Mouse (Mus musculus): ENCODE measurements around the gene Smug1. TPM values are rescaled to one million over a fixed set of nuclear protein-coding genes. Genes with fewer than 3 reads are reported as not detected.

Gene Smug1
- 17.8 and 18.2 TPM in 2 replicates for polyA plus RNA-seq (2015; fragmentation: Nextera tagmentation; extraction: Ambion mirVana)

DNA sequence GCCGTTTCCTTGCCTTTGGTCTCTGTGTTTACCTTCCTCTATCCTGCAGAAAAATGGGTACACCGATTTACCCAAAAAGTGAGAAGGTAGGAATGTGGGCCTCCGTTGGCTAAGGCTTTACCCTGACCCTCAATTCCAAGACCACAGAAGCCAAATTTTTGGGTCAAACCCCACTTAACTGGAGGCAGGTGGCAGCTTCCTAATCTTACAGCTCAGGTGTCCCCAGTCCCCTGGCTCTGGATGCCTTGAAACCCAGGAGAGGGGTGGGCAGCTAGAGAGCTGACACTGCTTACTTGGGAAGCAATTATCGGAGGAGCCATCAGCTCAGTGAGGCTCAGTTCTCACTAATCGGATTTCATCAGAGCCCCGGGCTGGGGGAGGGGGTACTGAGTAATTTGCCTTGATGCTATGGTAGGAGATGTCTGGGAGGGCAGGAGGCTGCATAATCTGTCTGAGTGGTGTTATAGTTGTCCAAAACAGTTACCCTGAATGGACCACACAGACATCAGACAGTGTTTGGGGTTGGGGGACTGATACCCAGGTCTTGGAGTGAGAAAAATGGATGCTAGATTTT, at the start of gene Smug1:
TSS of gene Smug1 (minus strand) at position 51 of the 574 bp plus-strand sequence.
- H3K27ac ChIP-seq: no peak within 1 kb of the TSS
- no peak within 1 kb of the TSS for H3K4me3 ChIP-seq (replicated peaks)
- H3K9ac ChIP-seq: no peak within 1 kb of the TSS
- no peak within 1 kb of the TSS for H3K4me2 ChIP-seq (replicated peaks)
- H3K4me1 ChIP-seq (replicated peaks): peaks cover 45% of the 10 kb centered on the region
- no peaks in the 10 kb centered on the region for H3K9me3 ChIP-seq
- H3K27me3 ChIP-seq (replicated peaks): peaks cover 57% of the 10 kb centered on the region
- no peaks in the 10 kb centered on the region for H3K36me3 ChIP-seq
- ATAC-seq: no peak
- 53% methylated on average over 6 of the region's 6 CpGs for WGBS

DNA sequence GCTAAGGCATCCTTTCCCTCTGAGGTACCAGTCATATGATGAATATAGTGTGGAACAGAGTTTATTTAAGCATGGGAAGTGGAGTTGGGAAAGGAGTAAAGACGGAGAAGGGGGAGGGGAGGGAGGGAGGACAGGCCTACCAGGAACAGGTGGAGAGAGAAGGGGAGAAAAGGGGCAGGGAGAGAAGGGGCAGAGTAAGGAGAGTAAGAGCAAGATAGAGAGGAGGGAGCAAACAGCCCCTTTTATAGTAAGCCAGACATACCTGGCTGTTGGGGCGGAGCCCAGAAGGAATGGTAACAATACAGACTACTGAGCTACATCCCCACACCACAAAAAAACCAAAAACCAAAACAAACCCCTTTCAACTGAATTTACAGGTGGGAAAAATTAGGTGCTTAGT, 49.2 kb upstream of the Smug1 start:
- H3K9me3 ChIP-seq: no peaks in the 10 kb centered on the region
- ATAC-seq: peak; percentile 4; the same call in 1 of the 2 replicates
- H3K9ac ChIP-seq: no peak overlapping the region
- H3K27ac ChIP-seq: peak overlapping the region; percentile 80; the same call in 1 of the 2 replicates
- H3K27me3 ChIP-seq (replicated peaks): no peaks in the 10 kb centered on the region
- peaks cover 9% of the 10 kb centered on the region for H3K36me3 ChIP-seq
- H3K4me1 ChIP-seq (replicated peaks): peaks cover 12% of the 10 kb centered on the region
- 22% methylated on average over 2 of the region's 2 CpGs for WGBS
- no peak overlapping the region for H3K4me3 ChIP-seq (replicated peaks)
- peak overlapping the region; percentile 63 for H3K4me2 ChIP-seq (replicated peaks)

DNA sequence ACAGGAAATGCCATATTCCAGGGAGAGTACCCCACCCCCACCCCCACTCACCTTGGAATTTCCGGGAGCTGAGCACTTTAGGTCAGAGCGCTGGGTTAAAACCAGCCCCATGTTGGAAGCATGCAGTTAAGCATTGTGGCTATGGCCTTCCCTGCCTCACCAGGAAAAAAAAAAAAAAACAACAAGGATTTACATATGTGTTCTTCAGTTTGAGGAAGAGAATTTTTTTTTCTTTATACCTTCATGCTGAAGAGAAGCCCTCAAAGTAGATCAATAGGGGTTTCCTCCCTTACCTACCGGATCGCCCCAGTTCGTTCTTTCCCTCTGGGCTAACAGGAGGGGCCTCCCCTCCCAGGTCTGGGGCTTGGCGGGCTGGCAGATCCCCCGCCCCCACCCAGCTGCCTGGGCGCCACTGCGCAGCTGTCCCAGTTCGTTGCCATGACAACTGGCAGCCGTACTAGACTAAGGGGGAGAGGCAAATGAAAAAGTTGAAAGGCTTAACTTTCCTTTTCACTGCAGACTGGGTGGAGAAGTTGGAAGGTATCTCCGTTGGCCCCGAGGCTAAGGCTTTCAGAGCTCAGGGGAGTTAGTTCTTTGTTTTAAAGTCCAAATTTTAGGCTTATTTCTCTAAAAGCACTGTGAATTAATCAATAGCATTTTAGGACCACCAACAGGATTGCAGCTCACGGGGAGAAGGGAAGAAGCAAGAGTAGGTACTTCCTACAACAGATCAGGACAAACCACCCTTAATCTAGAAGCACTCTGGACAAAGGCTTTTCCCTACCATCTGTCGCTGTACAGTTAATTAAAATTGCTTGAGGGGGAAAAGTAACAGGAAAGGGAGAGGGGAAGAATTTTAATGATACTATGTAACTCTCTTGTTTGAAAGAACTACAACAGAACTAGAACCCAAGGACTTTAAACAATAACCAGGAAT, 48.3 kb upstream of the Smug1 start:
- under 1% methylated on average over 15 of the region's 15 CpGs for WGBS
- H3K27ac ChIP-seq: peak overlapping the region; percentile 80
- peak overlapping the region; percentile 18 for H3K9ac ChIP-seq
- H3K27me3 ChIP-seq (replicated peaks): no peaks in the 10 kb centered on the region
- H3K4me1 ChIP-seq (replicated peaks): peaks cover 9% of the 10 kb centered on the region
- peaks cover 14% of the 10 kb centered on the region for H3K36me3 ChIP-seq
- H3K4me3 ChIP-seq (replicated peaks): peak overlapping the region; percentile 28
- H3K4me2 ChIP-seq (replicated peaks): peak overlapping the region; percentile 63
- H3K9me3 ChIP-seq: no peaks in the 10 kb centered on the region
- ATAC-seq: peak; percentile 95

DNA sequence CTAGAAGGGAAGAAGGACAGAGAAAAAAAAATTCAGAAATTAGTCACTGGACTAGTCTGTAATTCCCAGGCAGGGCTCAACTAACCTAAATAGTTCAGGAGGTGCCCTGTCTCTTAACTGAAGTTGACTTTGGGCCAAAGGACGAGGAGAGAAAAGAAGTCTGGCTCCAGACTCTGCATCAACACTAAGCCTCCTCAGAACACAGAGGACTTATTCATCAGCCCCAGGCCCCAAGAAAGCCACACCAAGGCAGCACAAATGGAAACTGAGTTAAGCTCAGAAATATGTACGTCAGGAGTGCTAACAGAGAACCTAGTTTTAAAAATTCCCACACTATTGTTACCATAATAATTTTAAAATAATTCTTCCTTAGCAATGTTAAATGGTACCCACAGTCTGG, 47.3 kb upstream of the Smug1 start:
- H3K27me3 ChIP-seq (replicated peaks): no peaks in the 10 kb centered on the region
- H3K4me2 ChIP-seq (replicated peaks): peak overlapping the region; percentile 36; the same call in 1 of the 2 replicates
- H3K27ac ChIP-seq: peak overlapping the region; percentile 54; the same call in 1 of the 2 replicates
- H3K36me3 ChIP-seq: peaks cover 19% of the 10 kb centered on the region
- peaks cover 9% of the 10 kb centered on the region for H3K4me1 ChIP-seq (replicated peaks)
- H3K9ac ChIP-seq: peak overlapping the region; percentile 15; the same call in 1 of the 2 replicates
- no peaks in the 10 kb centered on the region for H3K9me3 ChIP-seq
- 0 out of 2 replicates have a peak overlapping the region, but pooled peaks have one; percentile 7 for H3K4me3 ChIP-seq (replicated peaks)
- WGBS: 42% methylated on average over 2 of the region's 2 CpGs
- no peak for ATAC-seq

DNA sequence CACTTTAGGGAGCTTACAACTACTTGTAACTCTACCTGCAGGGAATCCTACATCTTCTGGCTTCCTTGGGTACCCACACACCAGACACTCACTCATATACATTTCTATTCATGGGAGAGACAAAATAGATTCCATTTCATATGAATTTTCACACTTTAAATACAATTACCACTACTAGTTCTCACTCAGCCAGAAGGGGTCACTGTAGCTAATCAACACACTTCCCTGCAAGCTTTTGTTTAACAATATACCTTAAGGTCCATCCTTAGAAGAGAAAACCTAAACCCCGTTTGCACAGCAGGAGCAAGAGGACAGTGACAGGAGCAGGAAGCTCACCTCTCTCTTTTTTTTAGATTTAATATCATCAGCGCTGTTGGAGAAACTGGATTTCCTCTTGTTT, 38.3 kb upstream of the Smug1 start:
- no peak overlapping the region for H3K4me3 ChIP-seq (replicated peaks)
- 51% methylated on average over 2 of the region's 2 CpGs for WGBS
- no peaks in the 10 kb centered on the region for H3K27me3 ChIP-seq (replicated peaks)
- peaks cover 18% of the 10 kb centered on the region for H3K36me3 ChIP-seq
- no peak overlapping the region for H3K9ac ChIP-seq
- H3K4me1 ChIP-seq (replicated peaks): no peaks in the 10 kb centered on the region
- no peak overlapping the region for H3K4me2 ChIP-seq (replicated peaks)
- no peak for ATAC-seq
- H3K9me3 ChIP-seq: no peaks in the 10 kb centered on the region
- H3K27ac ChIP-seq: no peak overlapping the region

DNA sequence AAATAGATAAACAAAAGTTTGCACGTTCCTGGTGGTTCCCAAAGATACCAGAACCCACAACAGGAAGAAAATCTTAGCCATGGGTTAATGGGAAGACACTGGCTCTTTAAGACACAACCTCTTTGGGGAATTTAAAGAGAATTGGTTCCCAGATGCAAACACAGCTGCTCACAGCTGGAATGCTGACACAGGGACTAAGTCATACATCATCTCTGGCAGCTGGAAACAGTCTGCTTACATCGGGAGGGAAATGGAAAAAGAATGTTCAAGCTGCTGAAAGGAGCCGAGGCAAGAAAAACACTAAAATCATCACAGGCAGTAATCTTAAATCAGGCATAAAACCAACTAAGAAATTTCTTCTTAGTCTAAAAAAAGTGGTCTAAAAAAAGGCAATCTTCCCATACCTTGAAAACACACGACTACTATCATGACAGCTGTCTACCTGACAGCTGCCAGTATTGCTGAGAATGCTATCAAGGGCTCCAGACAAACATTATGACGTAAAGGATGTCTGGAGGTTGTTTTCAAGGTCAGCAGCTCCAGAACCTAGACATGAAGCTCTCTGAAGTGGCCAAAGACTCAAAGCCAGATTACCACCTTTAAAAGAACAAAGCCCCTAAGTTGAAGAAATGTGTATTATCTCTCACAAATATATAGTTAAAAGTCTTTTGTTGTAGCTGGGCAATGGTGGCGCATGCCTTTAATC, 35.3 kb upstream of the Smug1 start:
- H3K4me3 ChIP-seq (replicated peaks): no peak overlapping the region
- H3K9me3 ChIP-seq: no peaks in the 10 kb centered on the region
- H3K4me2 ChIP-seq (replicated peaks): no peak overlapping the region
- no peaks in the 10 kb centered on the region for H3K4me1 ChIP-seq (replicated peaks)
- H3K36me3 ChIP-seq: peaks cover 16% of the 10 kb centered on the region; the same call in 1 of the 2 replicates
- H3K27ac ChIP-seq: no peak overlapping the region
- H3K9ac ChIP-seq: no peak overlapping the region
- peak; percentile 47; the same call in 1 of the 2 replicates for ATAC-seq
- no peaks in the 10 kb centered on the region for H3K27me3 ChIP-seq (replicated peaks)
- WGBS: 29% methylated on average over 6 of the region's 6 CpGs

DNA sequence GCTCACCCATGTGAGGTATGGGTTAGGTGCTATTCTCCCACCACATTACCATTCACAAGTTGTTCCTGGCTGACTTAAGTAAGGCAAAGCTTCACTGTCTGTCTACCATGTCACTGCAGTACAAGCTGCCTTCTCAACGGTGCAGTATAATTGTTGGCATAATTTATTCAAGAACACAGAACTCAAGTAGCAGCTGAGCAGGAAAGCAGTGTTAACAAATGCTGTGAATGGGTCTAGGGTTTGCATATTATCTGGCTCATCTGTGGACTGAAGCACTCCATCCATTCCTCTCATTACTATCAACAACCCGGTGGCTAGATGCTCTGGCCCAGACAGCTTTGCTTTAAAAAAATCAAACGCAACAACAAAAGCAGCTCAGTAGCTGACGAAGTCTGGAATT, 30.9 kb upstream of the Smug1 start:
- no peak overlapping the region for H3K27ac ChIP-seq
- 81% methylated on average over 4 of the region's 4 CpGs for WGBS
- no peak overlapping the region for H3K4me2 ChIP-seq (replicated peaks)
- H3K27me3 ChIP-seq (replicated peaks): no peaks in the 10 kb centered on the region
- H3K4me3 ChIP-seq (replicated peaks): no peak overlapping the region
- H3K36me3 ChIP-seq: peaks cover 11% of the 10 kb centered on the region; the same call in 1 of the 2 replicates
- ATAC-seq: no peak
- H3K4me1 ChIP-seq (replicated peaks): no peaks in the 10 kb centered on the region
- no peaks in the 10 kb centered on the region for H3K9me3 ChIP-seq
- H3K9ac ChIP-seq: no peak overlapping the region

DNA sequence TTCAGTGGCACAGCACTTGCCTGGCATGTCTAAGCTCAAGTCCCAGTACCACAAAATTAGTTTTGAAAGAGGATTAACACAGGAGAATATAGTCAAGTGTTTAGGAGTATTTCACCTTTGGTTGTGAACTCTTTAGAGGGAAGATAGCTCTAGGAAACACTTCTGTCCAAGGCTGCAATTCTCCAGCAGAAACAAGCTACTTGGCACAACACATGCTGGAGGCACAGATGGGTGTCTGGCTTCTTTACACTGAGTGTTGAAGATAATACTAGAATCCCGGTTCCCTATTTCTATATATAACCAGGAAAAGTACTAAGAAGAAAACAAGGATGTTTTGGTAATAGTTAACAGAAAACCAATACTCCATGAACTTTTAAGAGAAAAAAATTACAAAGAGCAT, 29.9 kb upstream of the Smug1 start:
- no peak overlapping the region for H3K4me2 ChIP-seq (replicated peaks)
- H3K27me3 ChIP-seq (replicated peaks): no peaks in the 10 kb centered on the region
- H3K4me1 ChIP-seq (replicated peaks): no peaks in the 10 kb centered on the region
- peaks cover 11% of the 10 kb centered on the region; the same call in 1 of the 2 replicates for H3K36me3 ChIP-seq
- H3K9me3 ChIP-seq: no peaks in the 10 kb centered on the region
- ATAC-seq: no peak
- no peak overlapping the region for H3K4me3 ChIP-seq (replicated peaks)
- H3K9ac ChIP-seq: no peak overlapping the region
- H3K27ac ChIP-seq: no peak overlapping the region
- 86% methylated on average over 1 of the region's 1 CpGs for WGBS

DNA sequence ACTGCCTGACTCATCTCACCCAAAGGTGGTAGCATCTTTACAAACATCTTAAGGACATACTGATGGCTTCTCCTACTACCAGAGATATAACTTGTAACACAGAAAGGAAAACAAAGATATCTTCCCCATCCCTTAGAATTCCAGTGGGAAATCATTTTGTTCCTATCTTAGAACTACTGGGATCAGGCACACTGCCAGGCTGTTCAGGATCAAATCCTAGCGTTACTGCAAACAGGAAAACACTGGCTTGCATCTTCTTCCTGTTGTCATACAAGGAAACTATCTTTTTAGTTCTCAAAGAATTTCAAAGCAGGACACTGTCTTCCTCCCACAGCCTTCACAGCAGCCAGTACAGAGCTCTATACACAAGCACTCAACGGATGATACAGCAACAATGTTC, 26.7 kb upstream of the Smug1 start:
- no peaks in the 10 kb centered on the region for H3K4me1 ChIP-seq (replicated peaks)
- 77% methylated on average over 2 of the region's 2 CpGs for WGBS
- H3K9me3 ChIP-seq: no peaks in the 10 kb centered on the region
- H3K27me3 ChIP-seq (replicated peaks): no peaks in the 10 kb centered on the region
- ATAC-seq: no peak
- H3K36me3 ChIP-seq: peaks cover 11% of the 10 kb centered on the region; the same call in 1 of the 2 replicates
- no peak overlapping the region for H3K9ac ChIP-seq
- no peak overlapping the region for H3K4me3 ChIP-seq (replicated peaks)
- H3K27ac ChIP-seq: no peak overlapping the region
- H3K4me2 ChIP-seq (replicated peaks): no peak overlapping the region

DNA sequence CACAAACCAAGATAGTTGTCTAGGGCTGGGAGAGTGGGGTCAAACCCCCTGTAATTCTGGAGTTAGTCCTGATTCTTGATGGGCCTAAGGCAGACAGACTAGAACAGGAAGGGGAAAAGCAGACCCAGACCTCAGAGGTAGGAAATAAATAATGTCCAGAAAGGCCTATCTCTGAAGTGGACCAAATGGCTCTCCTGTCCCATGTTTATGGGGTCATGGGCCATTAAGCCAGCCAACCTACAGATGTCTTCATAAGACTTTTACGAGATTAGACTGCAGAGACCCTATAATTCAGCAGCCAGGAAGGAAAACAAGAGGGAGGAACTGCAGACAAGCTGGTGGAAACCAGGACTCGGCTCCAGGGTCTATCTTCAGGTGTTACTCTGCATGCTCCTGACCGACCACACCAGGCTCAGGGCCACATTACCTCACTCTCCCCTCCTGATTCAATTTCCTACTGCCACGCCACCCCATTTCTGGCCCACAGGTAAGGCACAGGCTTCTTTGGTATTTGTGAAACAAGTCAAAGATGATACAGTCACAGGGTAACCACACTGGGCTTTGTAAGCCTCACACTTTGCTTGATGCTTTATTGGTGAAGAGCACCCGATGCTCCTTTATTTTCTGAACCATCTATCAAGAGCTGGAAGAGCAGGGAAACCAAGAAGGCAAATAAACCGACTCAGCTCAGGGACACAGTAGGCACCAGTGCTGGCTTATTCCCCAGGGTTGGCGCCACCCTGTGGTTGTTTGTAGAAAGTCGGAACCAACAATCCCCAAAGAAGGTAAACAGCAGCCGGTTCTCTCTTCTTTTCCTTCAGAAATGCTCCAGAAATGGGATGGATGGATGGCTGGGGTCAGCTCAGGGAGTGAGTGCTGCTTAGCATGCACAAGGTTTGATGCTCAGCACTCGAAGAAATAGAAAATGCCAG, 23.9 kb upstream of the Smug1 start:
- H3K27me3 ChIP-seq (replicated peaks): no peaks in the 10 kb centered on the region
- no peak overlapping the region for H3K27ac ChIP-seq
- 57% methylated on average over 10 of the region's 10 CpGs for WGBS
- no peak overlapping the region for H3K4me2 ChIP-seq (replicated peaks)
- H3K9ac ChIP-seq: no peak overlapping the region
- peaks cover 5% of the 10 kb centered on the region; the same call in 1 of the 2 replicates for H3K36me3 ChIP-seq
- H3K9me3 ChIP-seq: no peaks in the 10 kb centered on the region
- no peaks in the 10 kb centered on the region for H3K4me1 ChIP-seq (replicated peaks)
- no peak for ATAC-seq
- H3K4me3 ChIP-seq (replicated peaks): no peak overlapping the region

DNA sequence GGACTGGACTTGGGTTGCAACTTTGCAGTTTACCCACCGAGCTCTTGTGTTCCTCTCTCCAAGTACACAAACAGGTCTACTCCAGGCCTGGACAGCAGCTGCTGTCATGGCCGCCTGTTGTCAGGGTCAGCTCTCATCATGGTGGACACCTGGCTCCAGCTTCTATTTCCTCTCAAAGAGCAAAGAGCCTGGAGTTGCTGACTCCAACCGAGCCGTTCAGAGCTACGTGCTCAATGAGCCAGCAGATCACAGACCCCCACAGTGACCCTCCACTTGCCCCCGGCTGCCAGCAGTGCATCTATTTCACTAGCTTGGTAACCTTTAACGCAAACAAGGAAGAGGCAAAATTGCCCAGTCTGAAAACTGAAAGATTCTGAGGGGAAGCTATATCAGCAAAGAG, 23.2 kb upstream of the Smug1 start:
- Histone ChIP-seq H3K27me3 (replicated peaks) (no peaks in the 10 kb centered on the region), H3K9me3 (no peaks in the 10 kb centered on the region), H3K9ac (no peak overlapping the region), H3K4me1 (replicated peaks) (no peaks in the 10 kb centered on the region), H3K36me3 (peaks cover 5% of the 10 kb centered on the region; the same call in 1 of the 2 replicates), H3K27ac (no peak overlapping the region), H3K4me3 (replicated peaks) (no peak overlapping the region), H3K4me2 (replicated peaks) (no peak overlapping the region)
- no peak for ATAC-seq
- WGBS: 73% methylated on average over 7 of the region's 7 CpGs

Measured in intestine, embryonic 15.5 days (tissue).